Mouse (Mus musculus) limb, embryonic 11.5 days (tissue): ENCODE results near the gene Tmem150c. TPM values are rescaled to one million over a fixed set of nuclear protein-coding genes. Genes with fewer than 3 reads are reported as not detected.

Source experiments
- ATAC-seq: fragments of 200-750 bp; cut with Nextera tagmentation; 2 replicates; pipeline ENCODE4 v1.8.0; 2017; ENCODE audit warnings: low read depth; ENCODE audit not compliant: insufficient number of reproducible peaks, low FRiP score, low TSS enrichment
- DNase-seq: peaks from one replicate; pipeline ENCODE4 v3.0.0-alpha.2; 2015; ENCODE audit warnings: low spot score
- H3K27ac ChIP-seq: fragments of 300-500 bp; sonication (generic); replicated peaks from 2 replicates; pipeline ENCODE4 v1.5.1; 2014; ENCODE audit warnings: low read depth, mild to moderate bottlenecking, low read length
- H3K27me3 ChIP-seq: fragments of 300-500 bp; sonication (generic); 2 replicates; pipeline ENCODE4 v1.6.1; 2014; ENCODE audit warnings: mild to moderate bottlenecking, low read length, mixed read lengths; ENCODE audit not compliant: control insufficient read depth, insufficient read depth
- H3K36me3 ChIP-seq: fragments of 300-500 bp; sonication (generic); 2 replicates; pipeline ENCODE4 v1.6.1; 2014; ENCODE audit warnings: mild to moderate bottlenecking, low read length, moderate library complexity, mixed read lengths; ENCODE audit not compliant: control insufficient read depth, insufficient read depth
- H3K4me1 ChIP-seq: fragments of 300-500 bp; sonication (generic); 2 replicates; pipeline ENCODE4 v1.6.1; 2014; ENCODE audit warnings: low read length, mixed read lengths; ENCODE audit not compliant: control insufficient read depth, insufficient read depth
- H3K4me2 ChIP-seq: fragments of 300-500 bp; sonication (generic); 2 replicates; pipeline ENCODE4 v1.6.1; 2014; ENCODE audit warnings: low read depth, mild to moderate bottlenecking, moderate library complexity; ENCODE audit not compliant: severe bottlenecking
- H3K4me3 ChIP-seq: fragments of 300-500 bp; sonication (generic); 2 replicates; pipeline ENCODE4 v1.5.1; 2014; ENCODE audit warnings: low read depth, low read length
- H3K9ac ChIP-seq: fragments of 300-500 bp; sonication (generic); 2 replicates; pipeline ENCODE4 v1.6.1; 2014; ENCODE audit warnings: mild to moderate bottlenecking, low read length
- H3K9me3 ChIP-seq: fragments of 300-500 bp; sonication (generic); 2 replicates; pipeline ENCODE4 v1.6.1; 2016; ENCODE audit warnings: low read length; ENCODE audit not compliant: control insufficient read depth
- WGBS: fragments of 180-500 bp; shearing (Covaris S2); extraction: QIAGEN DNeasy Blood & Tissue Kit; methylation state at CpG from one replicate; pipeline ENCODE4 v1.1.7; 2014; 5-methylcytosine and 5-hydroxymethylcytosine counted together
- polyA plus RNA-seq: library from polyadenylated mRNA; unstranded; fragments of >200 nt; fragmentation: Nextera tagmentation; extraction: Ambion mirVana; gene quantifications from 2 replicates; pipeline ENCODE4 v1.2.1, GENCODE M21; 2014

Tmem150c gene
- polyA plus RNA-seq, 1 experiment from 2014 or later: 0.40 TPM

DNA sequence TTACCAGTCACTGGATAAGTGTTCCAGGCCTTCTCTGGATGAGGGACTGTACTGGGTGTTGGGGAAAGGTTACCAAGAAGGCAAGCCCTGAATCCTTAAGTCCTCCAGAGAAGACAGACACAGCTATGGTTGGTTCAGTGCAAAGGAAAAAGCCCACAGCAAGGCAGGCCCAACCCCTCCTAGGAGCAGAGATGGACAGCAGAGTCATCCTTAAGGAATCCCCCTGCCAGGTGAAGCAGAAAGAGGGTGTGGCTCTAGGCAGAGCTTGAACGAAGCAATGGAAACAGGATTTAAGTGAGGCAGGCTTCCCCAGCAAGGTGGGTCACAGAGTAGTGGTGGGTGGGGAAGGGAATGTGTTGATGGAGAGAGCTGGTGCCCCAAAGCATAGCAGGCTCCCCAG lies 35.1 kb downstream of the Tmem150c start:
- H3K4me2 ChIP-seq: no peak overlapping the region
- no peak overlapping the region for H3K27ac ChIP-seq
- no peak overlapping the region for H3K9ac ChIP-seq
- no peaks in the 10 kb centered on the region for H3K9me3 ChIP-seq
- no peak overlapping the region for H3K4me3 ChIP-seq
- no peaks in the 10 kb centered on the region for H3K36me3 ChIP-seq
- H3K27me3 ChIP-seq: no peaks in the 10 kb centered on the region
- 70% methylated on average over 1 of the region's 1 CpGs for WGBS
- no peak for ATAC-seq
- H3K4me1 ChIP-seq: 0 out of 2 replicates have a peak, but pooled peaks cover 4% of the 10 kb centered on the region
- DNase-seq: no peak

DNA sequence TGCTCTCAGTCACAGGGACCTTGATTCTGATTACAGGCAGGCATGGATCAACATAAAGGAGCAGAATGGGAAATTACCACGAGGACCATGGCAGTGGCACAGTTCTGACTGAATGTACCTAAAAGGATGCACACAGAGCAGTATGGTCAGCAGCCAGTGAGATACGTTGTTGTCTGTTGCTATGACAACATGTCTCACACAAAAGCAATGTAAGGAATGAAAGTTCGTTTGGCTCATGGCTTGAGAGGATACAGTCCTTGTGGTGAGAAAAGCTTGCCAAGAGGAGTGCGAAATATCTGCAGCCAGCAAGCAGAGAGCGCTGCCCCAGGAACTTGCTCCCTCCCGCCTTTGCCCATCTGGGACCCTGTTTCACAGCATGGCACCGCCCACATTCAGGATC lies 36.3 kb downstream of the Tmem150c start:
- Histone ChIP-seq H3K4me2 (no peak overlapping the region), H3K9ac (no peak overlapping the region), H3K36me3 (no peaks in the 10 kb centered on the region), H3K27me3 (no peaks in the 10 kb centered on the region), H3K4me3 (no peak overlapping the region), H3K4me1 (0 out of 2 replicates have a peak, but pooled peaks cover 4% of the 10 kb centered on the region), H3K27ac (no peak overlapping the region), H3K9me3 (no peaks in the 10 kb centered on the region)
- WGBS: 60% methylated on average over 7 of the region's 7 CpGs
- DNase-seq (no peak), ATAC-seq (no peak)

DNA sequence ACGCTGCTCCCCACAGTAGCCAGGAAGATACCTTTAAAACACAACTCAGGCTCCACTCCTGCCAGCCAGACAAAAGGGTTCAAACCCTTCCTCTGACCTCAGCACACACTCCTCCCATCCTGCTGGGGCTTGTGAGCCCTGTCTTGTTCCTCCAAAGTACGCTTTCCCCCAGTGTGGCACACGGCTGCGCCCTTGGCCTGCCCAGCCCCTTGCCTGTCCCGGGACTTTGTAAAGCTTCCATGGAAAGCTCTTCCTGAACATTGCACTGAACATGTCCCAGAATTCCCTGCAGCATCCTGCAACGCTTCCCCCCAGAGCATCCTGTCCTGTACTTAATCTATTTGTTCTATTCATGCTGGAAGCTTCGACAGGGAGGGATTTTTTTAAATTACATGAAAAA lies 38.4 kb downstream of the Tmem150c start:
- Histone ChIP-seq H3K4me3 (peak overlapping the region; percentile 15; the same call in 1 of the 2 replicates), H3K27me3 (no peaks in the 10 kb centered on the region), H3K4me2 (peak overlapping the region; percentile 48; the same call in 1 of the 2 replicates), H3K9ac (no peak overlapping the region), H3K9me3 (no peaks in the 10 kb centered on the region), H3K4me1 (0 out of 2 replicates have a peak, but pooled peaks cover 4% of the 10 kb centered on the region), H3K36me3 (no peaks in the 10 kb centered on the region), H3K27ac (no peak overlapping the region)
- WGBS: 50% methylated on average over 7 of the region's 7 CpGs
- ATAC-seq: no peak
- DNase-seq: no peak

DNA sequence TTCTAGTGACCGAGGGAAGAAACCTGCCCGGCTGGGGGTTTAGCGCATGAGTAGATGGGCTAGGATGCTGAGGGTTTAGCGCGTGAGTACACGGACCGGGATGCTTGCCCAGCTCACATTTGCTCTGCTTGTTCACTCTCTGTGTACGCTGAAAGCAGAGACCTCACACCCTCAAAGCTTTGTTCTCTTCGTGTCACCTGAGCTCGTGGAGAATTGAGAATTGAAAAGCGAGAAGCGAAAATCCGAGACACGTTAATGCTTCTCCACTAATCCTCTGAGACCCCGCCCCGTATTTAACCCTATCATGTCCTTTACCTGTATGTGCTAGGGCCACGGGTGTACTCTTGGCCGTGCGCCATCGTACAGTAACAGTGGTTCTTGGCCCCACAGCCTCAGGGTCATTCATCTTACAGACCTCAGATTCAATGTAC lies 38.9 kb downstream of the Tmem150c start:
- no peaks in the 10 kb centered on the region for H3K36me3 ChIP-seq
- 0 out of 2 replicates have a peak overlapping the region, but pooled peaks have one; percentile 17 for H3K9ac ChIP-seq
- H3K27me3 ChIP-seq: no peaks in the 10 kb centered on the region
- no peak overlapping the region for H3K27ac ChIP-seq
- no peak for ATAC-seq
- 6% methylated on average over 20 of the region's 20 CpGs for WGBS
- 0 out of 2 replicates have a peak, but pooled peaks cover 4% of the 10 kb centered on the region for H3K4me1 ChIP-seq
- peak; percentile 49 for DNase-seq
- H3K9me3 ChIP-seq: no peaks in the 10 kb centered on the region
- peak overlapping the region; percentile 15; the same call in 1 of the 2 replicates for H3K4me3 ChIP-seq
- H3K4me2 ChIP-seq: peak overlapping the region; percentile 48

DNA sequence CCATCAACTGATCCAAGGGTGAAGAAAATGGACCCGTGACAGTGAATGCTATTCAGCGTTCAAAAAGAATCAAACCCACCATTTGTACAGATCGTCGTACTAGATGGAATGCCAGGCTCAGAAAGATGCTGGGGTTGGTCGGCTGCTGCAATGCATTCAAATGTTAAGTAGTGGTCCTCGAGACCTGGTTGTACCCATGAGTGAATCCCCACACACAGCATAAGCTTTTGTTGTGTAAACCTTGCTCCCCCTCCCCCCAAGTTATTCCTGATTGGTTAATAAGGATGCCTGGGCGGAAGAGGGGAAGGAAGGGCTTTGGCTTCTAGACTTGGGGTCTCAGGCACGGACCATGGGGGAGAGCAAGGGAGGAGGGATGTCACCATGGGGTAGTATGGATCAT lies 40.3 kb downstream of the Tmem150c start:
- Histone ChIP-seq H3K4me3 (no peak overlapping the region), H3K27ac (no peak overlapping the region), H3K9me3 (no peaks in the 10 kb centered on the region), H3K9ac (no peak overlapping the region), H3K4me2 (no peak overlapping the region), H3K4me1 (0 out of 2 replicates have a peak, but pooled peaks cover 4% of the 10 kb centered on the region), H3K27me3 (no peaks in the 10 kb centered on the region), H3K36me3 (no peaks in the 10 kb centered on the region)
- no peak for ATAC-seq
- 56% methylated on average over 8 of the region's 8 CpGs for WGBS
- DNase-seq: no peak

DNA sequence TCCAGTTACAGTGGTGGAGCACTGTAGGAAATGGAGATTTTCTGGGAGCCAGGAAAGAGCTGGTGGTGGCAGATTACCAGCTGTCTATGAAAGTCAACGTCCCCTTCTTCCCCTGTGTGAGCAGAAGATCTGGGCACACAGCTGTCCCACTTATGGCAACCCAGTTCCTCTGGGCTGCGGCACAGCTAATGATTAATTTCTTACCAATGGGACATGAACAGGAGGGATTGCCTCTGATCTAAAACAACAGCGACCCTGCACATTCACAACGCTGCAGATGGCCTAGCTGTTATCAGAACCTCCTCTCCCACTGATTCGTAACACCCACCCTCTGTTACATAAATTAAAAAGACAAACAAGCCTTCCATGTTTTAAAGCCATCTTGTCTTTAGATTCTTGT lies 46.2 kb downstream of the Tmem150c start:
- Histone ChIP-seq H3K4me1 (no peaks in the 10 kb centered on the region), H3K4me2 (no peak overlapping the region), H3K36me3 (no peaks in the 10 kb centered on the region), H3K4me3 (no peak overlapping the region), H3K9me3 (no peaks in the 10 kb centered on the region), H3K27me3 (no peaks in the 10 kb centered on the region), H3K9ac (no peak overlapping the region), H3K27ac (no peak overlapping the region)
- ATAC-seq (no peak), DNase-seq (no peak)
- WGBS: 69% methylated on average over 5 of the region's 5 CpGs

DNA sequence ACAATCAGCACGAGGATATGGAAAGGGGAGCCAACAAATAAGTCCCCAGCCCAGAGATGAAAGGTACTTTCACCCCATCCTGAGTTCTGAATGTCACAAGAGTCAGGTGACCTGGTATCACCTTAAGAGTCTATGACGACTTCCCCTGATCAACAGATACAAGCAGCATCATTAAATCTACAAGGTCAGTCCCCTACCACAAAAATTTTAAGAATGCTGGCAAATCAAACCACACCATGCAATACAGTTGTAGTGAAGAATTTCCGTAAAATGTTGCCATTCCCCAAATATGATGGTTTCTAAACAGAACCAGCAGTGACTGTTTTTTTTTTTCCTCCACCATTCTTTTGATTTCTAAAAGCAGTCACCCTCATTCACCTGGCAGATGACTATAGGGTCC lies 49.0 kb downstream of the Tmem150c start:
- no peak overlapping the region for H3K9ac ChIP-seq
- H3K9me3 ChIP-seq: no peaks in the 10 kb centered on the region
- H3K27ac ChIP-seq: no peak overlapping the region
- H3K4me3 ChIP-seq: no peak overlapping the region
- WGBS: 75% methylated on average over 3 of the region's 3 CpGs
- H3K27me3 ChIP-seq: no peaks in the 10 kb centered on the region
- ATAC-seq: no peak
- no peaks in the 10 kb centered on the region for H3K36me3 ChIP-seq
- no peak for DNase-seq
- H3K4me1 ChIP-seq: no peaks in the 10 kb centered on the region
- no peak overlapping the region for H3K4me2 ChIP-seq

DNA sequence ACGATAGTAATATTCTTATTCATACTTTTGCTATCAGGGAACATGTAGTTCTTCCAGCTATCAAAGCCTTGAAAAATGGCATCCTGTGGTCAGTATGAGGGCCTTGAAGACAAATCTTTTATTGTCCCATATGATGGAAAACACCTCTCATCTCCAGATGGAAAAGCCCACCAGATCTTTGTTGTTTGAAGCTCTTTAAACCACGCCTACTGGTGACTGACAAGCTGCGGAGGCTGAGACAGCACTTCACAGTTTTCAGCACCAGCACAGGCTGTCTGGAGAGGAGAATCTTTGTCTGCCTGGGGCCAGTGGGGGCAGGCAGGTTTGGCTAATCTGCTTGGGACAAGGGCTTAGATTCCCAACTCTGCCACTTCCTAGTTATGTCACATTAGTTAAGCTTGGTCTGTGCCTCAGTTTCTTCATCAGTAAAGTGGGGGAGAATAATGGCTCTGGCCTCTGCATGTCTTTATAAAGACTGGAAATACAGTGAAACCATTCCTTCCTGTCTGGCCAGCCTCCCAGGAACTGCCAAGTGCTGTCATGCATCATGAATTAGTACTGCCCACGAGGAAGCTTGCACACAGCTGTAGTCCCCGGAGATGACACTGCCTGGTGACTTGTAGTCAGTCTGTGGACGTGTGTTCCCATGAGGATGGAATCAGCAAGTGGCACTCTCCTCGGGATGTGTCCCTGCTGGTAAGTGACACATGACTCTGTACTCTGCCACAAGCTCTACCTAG lies 49.9 kb downstream of the Tmem150c start:
- no peak overlapping the region for H3K27ac ChIP-seq
- 64% methylated on average over 7 of the region's 7 CpGs for WGBS
- no peak for ATAC-seq
- no peaks in the 10 kb centered on the region for H3K4me1 ChIP-seq
- no peak overlapping the region for H3K9ac ChIP-seq
- no peaks in the 10 kb centered on the region for H3K36me3 ChIP-seq
- H3K4me2 ChIP-seq: no peak overlapping the region
- no peak overlapping the region for H3K4me3 ChIP-seq
- no peaks in the 10 kb centered on the region for H3K27me3 ChIP-seq
- no peak for DNase-seq
- H3K9me3 ChIP-seq: no peaks in the 10 kb centered on the region
